Mouse (Mus musculus) inflammation-experienced regulatory T-cells, adult 6 months (primary cell): ENCODE measurements around the gene Kyat1. TPM values are rescaled to one million over a fixed set of nuclear protein-coding genes. Genes with fewer than 3 reads are reported as not detected.
"Not testable (repeated sequence)": the region's sequence is repeated elsewhere in the genome, so short reads cannot be mapped to it uniquely, and the experiment has no call there.

Experiments used
- ATAC-seq: one replicate; pipeline ENCODE4 v1.8.0; 2017
- polyA plus RNA-seq, 3 experiments: library from polyadenylated mRNA; unstranded; fragments of 100-300 nt; shearing (Covaris generic); gene quantifications; one replicate each; pipeline ENCODE4 v1.2.1; 2017

Gene Kyat1
- polyA plus RNA-seq, 3 experiments from 2014 or later: 6.0 to 8.8 (median 8.2) TPM

GRCm38 (mm10) chr2:30171371-30171996, 34.2 kb downstream of the Kyat1 start, which contains the start of gene Endog:
Gene Endog, plus strand, starts transcription at chr2:30171493.
- peak; percentile 91 for ATAC-seq

- no peak for ATAC-seq
These were observed 39.0 kb downstream of the Kyat1 start for GRCm38 (mm10) chr2:30166677-30167076.

- no peak for ATAC-seq
These were observed 41.2 kb downstream of the Kyat1 start for GRCm38 (mm10) chr2:30164340-30164932.

- ATAC-seq: peak; percentile 41
These were observed 43.8 kb downstream of the Kyat1 start for GRCm38 (mm10) chr2:30161809-30162208.

GRCm38 (mm10) chr2:30159871-30160270, 45.8 kb downstream of the Kyat1 start:
- ATAC-seq: not testable (repeated sequence)

- ATAC-seq: no peak
These were observed 53.0 kb downstream of the Kyat1 start for GRCm38 (mm10) chr2:30152616-30153015.

- ATAC-seq: no peak
These were observed 53.8 kb downstream of the Kyat1 start for GRCm38 (mm10) chr2:30151840-30152239.

GRCm38 (mm10) chr2:30147466-30147865, 58.2 kb downstream of the Kyat1 start:
- ATAC-seq: no peak

- ATAC-seq: no peak
These were observed 61.2 kb downstream of the Kyat1 start for GRCm38 (mm10) chr2:30144436-30144835.

GRCm38 (mm10) chr2:30140021-30140420, 65.6 kb downstream of the Kyat1 start:
- not testable (repeated sequence) for ATAC-seq

GRCm38 (mm10) chr2:30136458-30136857, 69.2 kb downstream of the Kyat1 start:
- no peak for ATAC-seq

Other genes starting within 250 kb of the Kyat1 start
- 10 to 100 TPM; 69.9 to 81.0 (median 75.6) TPM for gene Sptan1, start 240.3 kb downstream of the Kyat1 start, polyA plus RNA-seq
- gene Wdr34, start 157.0 kb downstream of the Kyat1 start, polyA plus RNA-seq: 1 to 10 TPM in 2 of 3 experiments, under 1 TPM in 1; 0.59 to 2.1 (median 1.1) TPM
- 100 to 1,000 TPM; 374 to 393 (median 380) TPM for gene Set, start 148.5 kb downstream of the Kyat1 start, polyA plus RNA-seq
- under 1 TPM; 0.59 to 0.91 (median 0.71) TPM for gene Pkn3, start 128.2 kb downstream of the Kyat1 start, polyA plus RNA-seq
- 10 to 100 TPM; 30.9 to 38.9 (median 31.7) TPM for gene Zdhhc12, start 112.2 kb downstream of the Kyat1 start, polyA plus RNA-seq
- gene Zer1, start 81.3 kb downstream of the Kyat1 start, polyA plus RNA-seq: 10 to 100 TPM in 2 of 3 experiments, 1 to 10 TPM in 1; 9.1 to 29.1 (median 14.0) TPM
- 1 to 10 TPM; 6.5 to 9.0 (median 8.8) TPM for gene Tbc1d13, start 72.1 kb downstream of the Kyat1 start, polyA plus RNA-seq
- gene Endog, start 34.4 kb downstream of the Kyat1 start, polyA plus RNA-seq: 1 to 10 TPM; 1.5 to 3.4 (median 3.4) TPM
- 10 to 100 TPM; 22.8 to 37.1 (median 34.9) TPM for gene Spout1, start 27.4 kb downstream of the Kyat1 start, polyA plus RNA-seq
- 10 to 100 TPM; 25.6 to 36.7 (median 33.1) TPM for gene Lrrc8a, start 31.9 kb upstream of the Kyat1 start, polyA plus RNA-seq
- under 1 TPM in 2 of 3 experiments, not detected in 1; 0.16 to 0.17 TPM for gene Gm28035, start 34.7 kb upstream of the Kyat1 start, polyA plus RNA-seq
- 1 to 10 TPM; 2.5 to 4.8 (median 4.3) TPM for gene Phyhd1, start 60.4 kb upstream of the Kyat1 start, polyA plus RNA-seq
- gene Gm28038, start 75.2 kb upstream of the Kyat1 start, polyA plus RNA-seq: 1 to 10 TPM in 1 of 3 experiments, not detected in 2; 7.1 TPM
- gene Dolk, start 80.5 kb upstream of the Kyat1 start, polyA plus RNA-seq: 10 to 100 TPM; 10.8 to 14.6 (median 10.9) TPM
- gene Nup188, start 80.5 kb upstream of the Kyat1 start, polyA plus RNA-seq: 10 to 100 TPM; 26.4 to 30.2 (median 26.9) TPM
- 100 to 1,000 TPM in 1 of 3 experiments, 10 to 100 TPM in 2; 84.8 to 111 (median 97.5) TPM for gene Sh3glb2, start 153.5 kb upstream of the Kyat1 start, polyA plus RNA-seq
- 1 to 10 TPM; 3.2 to 5.4 (median 5.3) TPM for gene Miga2, start 158.4 kb upstream of the Kyat1 start, polyA plus RNA-seq
- 10 to 100 TPM; 17.5 to 21.0 (median 17.7) TPM for gene Dolpp1, start 186.4 kb upstream of the Kyat1 start, polyA plus RNA-seq
- 1 to 10 TPM; 1.8 to 2.6 (median 1.9) TPM for gene Crat, start 210.0 kb upstream of the Kyat1 start, polyA plus RNA-seq
- gene Ptpa, start 210.2 kb upstream of the Kyat1 start, polyA plus RNA-seq: 10 to 100 TPM; 36.5 to 78.0 (median 49.8) TPM